Mouse (Mus musculus): ENCODE measurements around the gene Nkrf. TPM values are rescaled to one million over a fixed set of nuclear protein-coding genes. Genes with fewer than 3 reads are reported as not detected.

The Nkrf gene
- 1.4 and 1.5 TPM in 2 replicates for polyA plus RNA-seq (2015; fragmentation: Nextera tagmentation; extraction: Ambion mirVana)

DNA sequence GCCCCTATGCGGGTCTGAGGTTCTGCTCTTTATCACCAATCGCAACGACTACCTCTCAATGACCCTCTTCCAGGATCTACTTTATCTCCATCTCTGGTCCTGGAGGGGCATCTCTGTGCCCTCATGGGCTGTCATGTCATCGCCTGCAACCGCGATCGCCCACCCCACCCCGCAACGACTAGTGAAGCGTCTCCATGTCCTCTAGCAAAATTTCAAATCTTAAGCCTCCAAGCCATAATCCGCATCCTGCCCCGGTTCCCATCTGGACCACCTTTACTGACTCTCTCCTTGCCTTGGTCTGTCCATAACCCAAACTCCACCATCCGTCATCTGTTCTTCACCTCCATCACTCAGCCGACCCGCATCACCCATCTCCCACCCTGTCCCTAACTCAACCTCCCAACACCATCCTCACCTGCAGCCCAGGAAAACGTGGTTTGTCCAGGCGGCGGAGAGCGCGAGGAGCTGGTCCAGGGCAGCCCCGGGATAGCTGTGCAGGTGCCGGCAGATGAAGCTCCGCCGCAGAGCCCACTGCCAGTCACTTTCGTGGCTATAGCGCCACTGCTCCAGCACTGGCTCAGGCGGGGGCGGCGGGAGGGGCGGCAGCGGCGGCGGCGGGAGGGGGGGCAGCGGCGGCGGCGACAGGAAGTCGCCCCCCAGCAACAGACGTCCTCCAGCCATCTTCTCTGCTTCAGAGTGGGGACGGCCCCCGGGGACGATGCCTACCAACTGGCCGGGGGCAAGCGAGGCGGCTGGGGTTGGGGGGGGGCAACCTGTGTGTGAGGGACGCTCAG is at the start of gene Nkrf:
Gene Nkrf, minus strand, starts transcription at position 579 of the 794 bp plus-strand sequence.
- H3K27ac ChIP-seq (ENCODE audit: low read length): peak within 1 kb of the TSS; percentile 48
- no peaks in the 10 kb centered on the region for H3K9me3 ChIP-seq (ENCODE audit: control insufficient read depth, low read length)
- ATAC-seq: peak; percentile 76
- H3K4me3 ChIP-seq (ENCODE audit: low read length): peak within 1 kb of the TSS; percentile 61
- WGBS: 18% methylated on average over 34 of the region's 47 CpGs
- H3K27me3 ChIP-seq (replicated peaks; ENCODE audit: control insufficient read depth, insufficient read depth, low read length): no peaks in the 10 kb centered on the region
- H3K4me1 ChIP-seq (ENCODE audit: control insufficient read depth, insufficient read depth, low read length): no peaks in the 10 kb centered on the region
- no peaks in the 10 kb centered on the region for H3K36me3 ChIP-seq (ENCODE audit: control insufficient read depth, insufficient read depth, low read length)
- peak within 1 kb of the TSS; percentile 74 for H3K9ac ChIP-seq (ENCODE audit: low read depth, low read length)
- H3K4me2 ChIP-seq (ENCODE audit: low read depth, low read length): peak within 1 kb of the TSS; percentile 60

DNA sequence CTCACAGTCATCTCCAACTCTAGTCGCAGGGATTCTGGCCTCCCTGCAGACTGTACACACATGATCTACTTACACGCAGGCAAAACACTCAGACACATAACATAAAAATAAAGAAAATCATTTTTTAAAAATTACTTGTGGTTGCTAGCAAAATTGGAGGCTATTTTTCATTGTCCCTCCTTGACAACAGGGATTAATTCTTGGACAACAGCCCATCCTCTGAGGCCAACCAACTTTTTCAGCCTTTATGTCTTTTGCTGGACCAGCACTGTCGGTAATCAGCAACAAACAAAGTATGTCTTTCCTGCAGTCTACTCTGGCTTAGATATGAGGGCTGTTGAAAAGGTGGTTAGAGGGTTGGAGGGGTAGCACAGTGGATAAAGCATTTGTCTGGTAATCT is 38.4 kb upstream of the Nkrf start:
- no peaks in the 10 kb centered on the region for H3K4me1 ChIP-seq (ENCODE audit: control insufficient read depth, insufficient read depth, low read length)
- H3K27ac ChIP-seq (ENCODE audit: low read length): no peak overlapping the region
- H3K36me3 ChIP-seq (ENCODE audit: control insufficient read depth, insufficient read depth, low read length): peaks cover 4% of the 10 kb centered on the region; the same call in 1 of the 2 replicates
- no peaks in the 10 kb centered on the region for H3K27me3 ChIP-seq (replicated peaks; ENCODE audit: control insufficient read depth, insufficient read depth, low read length)
- H3K4me3 ChIP-seq (ENCODE audit: low read length): no peak overlapping the region
- 63% methylated on average over 3 of the region's 3 CpGs for WGBS
- H3K9me3 ChIP-seq (ENCODE audit: control insufficient read depth, low read length): no peaks in the 10 kb centered on the region
- H3K4me2 ChIP-seq (ENCODE audit: low read depth, low read length): no peak overlapping the region
- H3K9ac ChIP-seq (ENCODE audit: low read depth, low read length): no peak overlapping the region
- ATAC-seq: no peak

DNA sequence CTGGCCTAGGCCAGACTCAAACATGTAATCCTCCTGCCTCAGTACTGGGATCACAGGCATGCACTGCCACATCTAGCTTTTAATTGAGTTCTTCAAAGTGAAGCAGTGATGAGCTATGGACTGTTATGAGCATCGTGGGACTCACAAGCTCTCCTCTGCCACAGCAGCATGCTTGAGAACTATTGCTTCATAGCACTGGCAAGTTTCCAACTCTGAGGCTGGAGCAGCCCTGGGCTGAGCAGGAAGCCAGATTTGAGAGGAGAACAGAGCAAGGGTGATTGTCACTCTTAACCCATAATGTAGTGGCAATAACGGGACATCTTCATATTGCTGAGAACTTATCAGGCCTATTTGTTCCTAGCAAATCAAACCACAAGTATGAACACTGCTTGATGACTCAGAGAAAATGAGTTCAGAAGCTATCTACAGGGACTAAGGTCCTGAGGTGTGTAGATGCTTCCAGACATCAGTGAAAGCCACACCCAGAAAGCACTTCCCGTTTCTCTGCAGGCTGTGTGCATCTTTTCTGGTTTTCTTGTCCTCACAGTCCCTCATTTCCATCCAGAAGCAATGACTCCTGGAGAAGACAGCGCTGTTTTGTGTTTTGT is 37.2 kb upstream of the Nkrf start:
- WGBS: 66% methylated on average over 4 of the region's 4 CpGs
- ATAC-seq: peak; percentile 75
- Histone ChIP-seq H3K4me2 (ENCODE audit: low read depth, low read length) (no peak overlapping the region), H3K36me3 (ENCODE audit: control insufficient read depth, insufficient read depth, low read length) (peaks cover 4% of the 10 kb centered on the region; the same call in 1 of the 2 replicates), H3K27ac (ENCODE audit: low read length) (no peak overlapping the region), H3K4me1 (ENCODE audit: control insufficient read depth, insufficient read depth, low read length) (no peaks in the 10 kb centered on the region), H3K9me3 (ENCODE audit: control insufficient read depth, low read length) (no peaks in the 10 kb centered on the region), H3K27me3 (replicated peaks; ENCODE audit: control insufficient read depth, insufficient read depth, low read length) (no peaks in the 10 kb centered on the region), H3K9ac (ENCODE audit: low read depth, low read length) (no peak overlapping the region), H3K4me3 (ENCODE audit: low read length) (no peak overlapping the region)

DNA sequence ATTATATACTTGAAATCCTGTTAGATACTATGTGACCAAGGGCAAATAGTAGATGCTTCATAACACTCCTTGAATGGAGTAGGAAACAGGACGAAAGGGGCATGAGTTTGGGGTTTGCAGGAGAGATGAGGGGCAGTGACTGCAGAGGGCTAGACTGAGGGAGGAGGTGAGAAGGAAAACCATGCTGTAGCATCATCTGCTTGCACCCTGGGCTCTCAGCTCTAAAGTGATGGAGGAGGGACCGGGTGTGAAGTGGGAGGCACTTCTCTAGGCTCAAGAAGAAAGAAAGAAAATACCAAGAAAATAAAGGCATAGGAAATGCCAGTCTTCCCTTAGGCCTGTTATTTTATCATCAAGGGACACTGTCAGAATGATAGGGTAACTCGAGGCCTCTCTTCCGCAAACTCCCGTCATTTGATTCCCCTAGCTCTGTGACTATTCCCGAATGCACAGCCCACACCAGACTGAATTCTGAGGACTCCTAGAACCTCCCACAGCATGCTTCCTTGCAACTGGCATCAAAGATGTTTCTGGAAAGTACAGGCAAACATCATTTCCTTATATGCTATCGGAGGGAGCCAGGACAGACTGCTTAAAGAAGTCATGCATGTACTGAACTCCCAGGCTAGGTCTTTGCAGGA is 32.7 kb upstream of the Nkrf start:
- Histone ChIP-seq H3K9ac (ENCODE audit: low read depth, low read length) (no peak overlapping the region), H3K27ac (ENCODE audit: low read length) (no peak overlapping the region), H3K4me3 (ENCODE audit: low read length) (no peak overlapping the region), H3K36me3 (ENCODE audit: control insufficient read depth, insufficient read depth, low read length) (no peaks in the 10 kb centered on the region), H3K9me3 (ENCODE audit: control insufficient read depth, low read length) (no peaks in the 10 kb centered on the region), H3K27me3 (replicated peaks; ENCODE audit: control insufficient read depth, insufficient read depth, low read length) (no peaks in the 10 kb centered on the region), H3K4me1 (ENCODE audit: control insufficient read depth, insufficient read depth, low read length) (no peaks in the 10 kb centered on the region), H3K4me2 (ENCODE audit: low read depth, low read length) (no peak overlapping the region)
- ATAC-seq: no peak
- 67% methylated on average over 7 of the region's 7 CpGs for WGBS

DNA sequence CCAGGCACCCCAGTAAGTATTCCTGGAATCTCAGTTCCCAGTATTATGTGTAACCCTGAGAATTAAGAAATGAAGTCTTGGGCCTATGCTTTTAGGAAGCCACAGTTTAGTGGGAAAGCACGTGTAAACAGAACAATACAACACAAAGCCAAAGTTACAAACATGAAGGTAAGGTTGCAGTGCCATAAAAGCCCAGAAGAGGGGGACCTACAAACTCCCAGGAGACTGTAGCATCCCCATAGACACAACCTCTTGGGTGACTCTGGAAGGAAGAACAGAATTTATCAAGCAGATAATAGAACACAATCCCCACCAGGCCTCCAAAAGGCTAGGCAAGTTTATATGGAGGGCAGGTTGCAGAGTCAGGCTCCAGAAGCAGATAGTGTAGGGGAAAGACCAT is 27.9 kb upstream of the Nkrf start:
- H3K36me3 ChIP-seq (ENCODE audit: control insufficient read depth, insufficient read depth, low read length): no peaks in the 10 kb centered on the region
- WGBS: 42% methylated on average over 1 of the region's 1 CpGs
- H3K4me3 ChIP-seq (ENCODE audit: low read length): no peak overlapping the region
- H3K27ac ChIP-seq (ENCODE audit: low read length): no peak overlapping the region
- no peaks in the 10 kb centered on the region for H3K27me3 ChIP-seq (replicated peaks; ENCODE audit: control insufficient read depth, insufficient read depth, low read length)
- no peaks in the 10 kb centered on the region for H3K9me3 ChIP-seq (ENCODE audit: control insufficient read depth, low read length)
- no peak overlapping the region for H3K9ac ChIP-seq (ENCODE audit: low read depth, low read length)
- no peak for ATAC-seq
- no peaks in the 10 kb centered on the region for H3K4me1 ChIP-seq (ENCODE audit: control insufficient read depth, insufficient read depth, low read length)
- H3K4me2 ChIP-seq (ENCODE audit: low read depth, low read length): no peak overlapping the region

DNA sequence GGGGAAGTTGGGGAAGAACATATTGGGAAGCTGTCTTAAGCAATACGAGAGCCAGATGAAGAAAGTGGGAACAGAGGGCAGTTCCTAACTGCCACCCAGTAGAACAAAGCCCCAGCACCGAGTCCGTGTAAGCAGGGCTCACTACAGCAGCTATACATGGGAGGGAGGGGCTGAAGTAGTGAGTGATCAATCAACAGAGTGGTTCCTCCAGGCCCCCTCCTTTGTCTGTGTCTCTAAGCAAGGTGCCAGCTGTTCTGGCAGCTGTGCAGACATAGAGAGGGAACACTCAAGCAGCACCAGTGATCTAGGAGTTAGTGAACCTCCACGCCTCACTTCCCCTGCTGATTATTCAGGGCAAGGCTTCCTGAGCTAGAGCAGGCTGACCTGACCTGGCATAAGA is 27.0 kb upstream of the Nkrf start:
- no peak overlapping the region for H3K4me2 ChIP-seq (ENCODE audit: low read depth, low read length)
- no peak overlapping the region for H3K4me3 ChIP-seq (ENCODE audit: low read length)
- 67% methylated on average over 4 of the region's 4 CpGs for WGBS
- no peaks in the 10 kb centered on the region for H3K9me3 ChIP-seq (ENCODE audit: control insufficient read depth, low read length)
- no peaks in the 10 kb centered on the region for H3K4me1 ChIP-seq (ENCODE audit: control insufficient read depth, insufficient read depth, low read length)
- no peaks in the 10 kb centered on the region for H3K27me3 ChIP-seq (replicated peaks; ENCODE audit: control insufficient read depth, insufficient read depth, low read length)
- no peak for ATAC-seq
- no peaks in the 10 kb centered on the region for H3K36me3 ChIP-seq (ENCODE audit: control insufficient read depth, insufficient read depth, low read length)
- no peak overlapping the region for H3K27ac ChIP-seq (ENCODE audit: low read length)
- no peak overlapping the region for H3K9ac ChIP-seq (ENCODE audit: low read depth, low read length)

GRCm38 (mm10) chrX:36928791-36929190 is 26.1 kb upstream of the Nkrf start:
- Histone ChIP-seq H3K9ac (ENCODE audit: low read depth, low read length) (no peak overlapping the region), H3K9me3 (ENCODE audit: control insufficient read depth, low read length) (no peaks in the 10 kb centered on the region), H3K4me3 (ENCODE audit: low read length) (no peak overlapping the region), H3K4me2 (ENCODE audit: low read depth, low read length) (no peak overlapping the region), H3K27me3 (replicated peaks; ENCODE audit: control insufficient read depth, insufficient read depth, low read length) (no peaks in the 10 kb centered on the region), H3K36me3 (ENCODE audit: control insufficient read depth, insufficient read depth, low read length) (no peaks in the 10 kb centered on the region), H3K27ac (ENCODE audit: low read length) (no peak overlapping the region), H3K4me1 (ENCODE audit: control insufficient read depth, insufficient read depth, low read length) (no peaks in the 10 kb centered on the region)
- whole genome bisulfite sequencing: 76% methylated on average over 4 of the region's 4 CpGs
- ATAC-seq: no peak

DNA sequence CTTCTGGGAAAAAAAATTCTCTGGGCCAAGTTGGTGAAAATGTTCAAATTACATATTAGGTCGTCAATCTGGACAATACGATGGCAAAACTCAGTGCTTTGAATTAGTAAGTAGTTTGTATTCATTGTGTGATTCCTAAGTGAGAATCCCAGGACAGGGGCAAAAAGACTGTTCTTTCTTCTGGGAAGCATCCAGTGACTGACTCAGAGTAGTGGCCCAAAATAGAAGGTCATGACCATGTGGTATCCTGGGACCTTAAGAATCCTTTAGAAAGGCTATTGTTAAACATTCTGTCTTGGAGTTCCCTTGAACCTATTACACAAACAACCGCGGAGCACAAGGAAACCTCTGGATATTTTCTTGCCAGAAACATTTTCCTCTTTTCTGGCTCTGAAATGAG is 18.6 kb upstream of the Nkrf start:
- Histone ChIP-seq H3K36me3 (ENCODE audit: control insufficient read depth, insufficient read depth, low read length) (no peaks in the 10 kb centered on the region), H3K9ac (ENCODE audit: low read depth, low read length) (no peak overlapping the region), H3K4me3 (ENCODE audit: low read length) (no peak overlapping the region), H3K27ac (ENCODE audit: low read length) (no peak overlapping the region), H3K9me3 (ENCODE audit: control insufficient read depth, low read length) (no peaks in the 10 kb centered on the region), H3K4me2 (ENCODE audit: low read depth, low read length) (no peak overlapping the region), H3K4me1 (ENCODE audit: control insufficient read depth, insufficient read depth, low read length) (no peaks in the 10 kb centered on the region), H3K27me3 (replicated peaks; ENCODE audit: control insufficient read depth, insufficient read depth, low read length) (no peaks in the 10 kb centered on the region)
- WGBS: 83% methylated on average over 4 of the region's 4 CpGs
- ATAC-seq: no peak

DNA sequence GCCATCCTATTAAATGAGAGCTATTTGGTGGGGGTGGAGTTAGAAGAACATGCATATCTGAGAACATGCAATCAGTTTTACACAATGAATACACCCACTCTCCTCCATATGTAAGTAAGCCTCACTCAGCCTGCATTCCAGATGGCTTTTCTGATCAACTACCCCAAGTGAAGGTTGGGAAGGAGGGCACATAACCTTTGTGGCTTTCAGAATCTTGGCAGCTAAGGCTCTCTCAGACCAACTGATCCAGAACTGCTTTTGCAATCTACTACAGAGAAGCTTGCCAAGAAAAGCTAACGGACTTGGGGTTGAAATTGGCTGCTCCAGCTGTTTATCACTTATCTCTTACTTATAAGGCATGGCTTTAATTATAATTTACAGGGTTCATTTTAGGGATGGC is 15.1 kb upstream of the Nkrf start:
- Histone ChIP-seq H3K36me3 (ENCODE audit: control insufficient read depth, insufficient read depth, low read length) (no peaks in the 10 kb centered on the region), H3K27me3 (replicated peaks; ENCODE audit: control insufficient read depth, insufficient read depth, low read length) (no peaks in the 10 kb centered on the region), H3K4me3 (ENCODE audit: low read length) (no peak overlapping the region), H3K4me1 (ENCODE audit: control insufficient read depth, insufficient read depth, low read length) (no peaks in the 10 kb centered on the region), H3K27ac (ENCODE audit: low read length) (no peak overlapping the region), H3K9me3 (ENCODE audit: control insufficient read depth, low read length) (no peaks in the 10 kb centered on the region), H3K4me2 (ENCODE audit: low read depth, low read length) (no peak overlapping the region), H3K9ac (ENCODE audit: low read depth, low read length) (no peak overlapping the region)
- ATAC-seq: no peak
- WGBS: 84% methylated on average over 1 of the region's 1 CpGs
